Mouse (Mus musculus) liver, adult 2 months (tissue): ENCODE measurements at regions not wholly inside any gene's neighbourhood (a gene's known extent, or its start where the extent isn't known, plus 50 kb on each side); places are given as distances from the start of the nearest gene placed in this dataset.

ENCODE experiments used
- DNase-seq: peaks from one replicate; pipeline ENCODE4 v3.0.0-alpha.2; 2011; ENCODE audit warnings: low read depth, low spot score; ENCODE audit errors: extremely low read depth
- H3K27ac ChIP-seq: fragments of 200-500 bp; replicated peaks from 2 replicates; pipeline ENCODE4 v1.5.1; 2012; ENCODE audit warnings: low read depth, mild to moderate bottlenecking, control low read depth, inconsistent platforms, low read length; ENCODE audit not compliant: insufficient read depth
- H3K27me3 ChIP-seq: fragments of 200-500 bp; 2 replicates; pipeline ENCODE4 v1.6.1; 2012; ENCODE audit warnings: mild to moderate bottlenecking, moderate library complexity, low read length, inconsistent platforms; ENCODE audit not compliant: control insufficient read depth, insufficient read depth
- H3K36me3 ChIP-seq: fragments of 200-500 bp; 2 replicates; pipeline ENCODE4 v1.6.1; 2012; ENCODE audit warnings: low read length, inconsistent platforms; ENCODE audit not compliant: control insufficient read depth, insufficient read depth
- H3K4me1 ChIP-seq: fragments of 200-500 bp; 2 replicates; pipeline ENCODE4 v1.6.1; 2011; ENCODE audit warnings: low read length; ENCODE audit not compliant: control insufficient read depth, insufficient read depth
- H3K4me3 ChIP-seq: fragments of 200-500 bp; 2 replicates; pipeline ENCODE4 v1.5.1; 2011; ENCODE audit warnings: low read depth, mild to moderate bottlenecking, control low read depth, low read length, moderate library complexity; ENCODE audit not compliant: insufficient read depth
- H3K79me2 ChIP-seq: fragments of 200-500 bp; 2 replicates; pipeline ENCODE4 v1.6.1; 2012; ENCODE audit warnings: inconsistent platforms, mild to moderate bottlenecking, low read length, moderate library complexity; ENCODE audit not compliant: control insufficient read depth, insufficient read depth
- H3K9ac ChIP-seq: fragments of 200-500 bp; 2 replicates; pipeline ENCODE4 v1.6.1; 2012; ENCODE audit warnings: low read depth, mild to moderate bottlenecking, control low read depth, inconsistent platforms, low read length
- CTCF ChIP-seq: fragments of 200-500 bp; IDR thresholded peaks from 2 replicates; pipeline ENCODE4 v1.5.1; 2011; ENCODE audit warnings: low read depth, low read length, control low read depth
- POLR2A ChIP-seq: fragments of 200-500 bp; IDR thresholded peaks from 2 replicates; pipeline ENCODE4 v1.6.1; 2011; ENCODE audit warnings: low read length, control low read depth; ENCODE audit not compliant: insufficient read depth; ENCODE audit errors: extremely low read depth
- WGBS: fragments of 180-500 bp; shearing (Covaris S2); methylation state at CpG from one replicate; pipeline ENCODE4 v1.1.7; 2018; 5-methylcytosine and 5-hydroxymethylcytosine counted together

DNA sequence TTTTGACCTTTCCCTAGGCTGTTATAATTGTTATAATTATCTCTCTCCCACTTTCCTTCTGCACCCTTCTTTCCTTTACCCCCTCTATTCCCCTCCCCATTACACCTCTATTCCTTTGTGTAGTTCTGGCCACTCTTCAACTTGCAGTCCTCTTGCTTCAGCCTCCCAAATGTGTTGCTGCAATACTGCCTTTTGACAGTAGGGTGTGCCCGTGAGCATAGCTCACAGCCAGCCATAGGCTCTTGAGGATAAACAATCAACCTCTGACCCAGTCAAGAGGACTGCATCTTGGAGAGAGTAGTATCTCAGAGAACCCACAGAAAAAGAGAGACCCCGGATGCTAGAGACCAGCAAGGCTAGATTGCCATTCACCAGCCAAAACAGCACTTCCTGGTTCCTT, 184.9 kb upstream of the 4930535I16Rik start:
- no peaks in the 10 kb centered on the region for H3K36me3 ChIP-seq
- H3K27ac ChIP-seq: no peak overlapping the region
- 0 out of 2 replicates have a peak, but pooled peaks cover 2% of the 10 kb centered on the region for H3K27me3 ChIP-seq
- no peaks in the 10 kb centered on the region for H3K79me2 ChIP-seq
- 41% methylated on average over 2 of the region's 2 CpGs for WGBS
- peak; percentile 26 for DNase-seq
- no peak overlapping the region for H3K9ac ChIP-seq
- H3K4me1 ChIP-seq: no peaks in the 10 kb centered on the region
- TF ChIP-seq POLR2A (no peak), CTCF (peak; percentile 65; the same call in 1 of the 2 replicates)
- no peak overlapping the region for H3K4me3 ChIP-seq

DNA sequence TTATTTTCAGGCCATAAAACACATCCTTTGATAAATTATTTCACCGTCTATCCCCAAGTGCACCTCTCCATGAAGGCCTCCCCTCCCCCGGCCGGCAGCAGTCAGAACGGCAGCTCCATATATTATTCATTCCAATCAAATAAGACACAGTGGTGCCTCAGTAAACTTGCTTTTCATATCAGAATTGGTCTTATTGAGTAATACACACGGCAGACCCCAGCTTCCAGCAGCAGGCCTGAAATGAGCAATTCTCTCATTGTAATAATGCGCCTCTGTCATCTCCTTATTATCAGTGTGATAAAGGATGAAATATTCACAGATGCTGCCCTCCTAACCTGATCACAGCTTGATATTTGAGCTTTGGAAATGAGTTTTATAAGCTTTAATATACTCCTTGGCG, 169.0 kb upstream of the 4930535I16Rik start:
- no peak for DNase-seq
- no peaks in the 10 kb centered on the region for H3K27me3 ChIP-seq
- no peaks in the 10 kb centered on the region for H3K79me2 ChIP-seq
- TF ChIP-seq POLR2A (no peak), CTCF (no peak)
- no peaks in the 10 kb centered on the region for H3K36me3 ChIP-seq
- no peak overlapping the region for H3K27ac ChIP-seq
- H3K4me3 ChIP-seq: no peak overlapping the region
- H3K9ac ChIP-seq: no peak overlapping the region
- 88% methylated on average over 7 of the region's 7 CpGs for WGBS
- H3K4me1 ChIP-seq: no peaks in the 10 kb centered on the region

DNA sequence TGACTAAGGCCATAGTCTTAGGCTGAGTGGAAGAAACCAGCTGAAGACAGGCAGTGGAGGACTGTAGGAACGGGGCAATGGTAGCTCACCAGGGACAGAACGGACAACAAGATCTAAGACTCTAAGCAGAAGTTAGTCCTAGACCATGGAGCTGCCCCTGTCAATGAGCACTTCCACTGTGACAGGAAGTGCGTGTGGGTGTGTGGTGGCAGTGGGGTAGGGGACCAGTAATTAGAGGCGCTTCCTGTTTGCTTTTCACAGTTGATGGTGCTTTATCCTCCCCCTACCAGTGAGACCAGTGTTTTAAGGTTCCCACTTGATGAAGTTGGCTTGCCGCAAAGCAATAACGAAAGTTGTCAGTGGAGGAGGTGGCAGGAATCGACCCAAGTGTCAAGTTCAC, 168.4 kb upstream of the 4930535I16Rik start:
- H3K27ac ChIP-seq: no peak overlapping the region
- no peak for DNase-seq
- 77% methylated on average over 7 of the region's 7 CpGs for WGBS

DNA sequence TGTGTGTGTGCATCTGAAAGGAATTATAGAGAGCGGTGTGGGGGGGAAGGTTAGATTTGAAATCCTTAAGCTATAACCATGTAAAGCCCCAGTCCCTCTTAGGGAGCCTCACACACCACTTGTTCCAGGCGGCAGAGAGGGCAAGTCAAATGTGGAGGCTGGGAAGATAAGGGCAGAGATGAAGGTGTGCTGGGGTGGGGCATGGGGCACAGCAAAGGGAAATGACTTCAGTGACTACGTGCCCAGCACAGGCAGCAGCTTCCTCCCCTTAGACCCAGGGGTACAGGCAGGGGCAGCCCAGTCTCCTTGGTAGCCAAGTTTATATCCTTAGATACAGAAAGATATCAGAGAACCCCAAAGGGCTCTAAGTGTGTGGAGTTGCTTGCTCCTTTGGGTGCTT, 161.8 kb upstream of the 4930535I16Rik start:
- Histone ChIP-seq H3K9ac (no peak overlapping the region), H3K36me3 (no peaks in the 10 kb centered on the region), H3K4me1 (no peaks in the 10 kb centered on the region), H3K27ac (no peak overlapping the region), H3K4me3 (no peak overlapping the region), H3K79me2 (no peaks in the 10 kb centered on the region), H3K27me3 (no peaks in the 10 kb centered on the region)
- TF ChIP-seq POLR2A (no peak), CTCF (no peak)
- WGBS: 68% methylated on average over 3 of the region's 3 CpGs
- DNase-seq: no peak

More for the DNA sequence above, 168.4 kb upstream of the 4930535I16Rik start:
- Histone ChIP-seq H3K36me3 (no peaks in the 10 kb centered on the region), H3K79me2 (no peaks in the 10 kb centered on the region), H3K27me3 (no peaks in the 10 kb centered on the region), H3K9ac (no peak overlapping the region), H3K4me1 (no peaks in the 10 kb centered on the region), H3K4me3 (no peak overlapping the region)
- TF ChIP-seq POLR2A (no peak), CTCF (no peak)

DNA sequence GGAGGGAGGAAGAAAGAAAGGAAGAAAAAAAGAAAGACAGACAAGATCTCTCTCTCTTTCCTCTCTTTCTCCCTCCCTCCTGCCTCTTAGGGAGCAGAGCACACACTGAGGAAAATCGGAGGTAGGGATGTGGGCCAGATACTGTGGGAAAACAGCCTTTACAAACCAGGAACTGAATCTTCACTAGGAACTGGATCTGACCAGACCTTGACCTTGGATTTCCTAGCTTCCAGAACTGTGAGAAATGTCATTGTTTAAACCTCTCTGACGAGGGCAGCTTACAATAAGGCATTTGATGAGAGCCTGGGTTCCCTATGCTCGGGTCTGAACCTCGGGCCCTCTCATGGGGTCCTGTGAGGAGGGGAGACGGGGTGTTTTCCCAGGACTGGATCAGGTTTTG, 157.7 kb upstream of the 4930535I16Rik start:
- no peak for TF ChIP-seq CTCF
- TF ChIP-seq POLR2A: no peak
- no peaks in the 10 kb centered on the region for H3K79me2 ChIP-seq
- no peak overlapping the region for H3K4me3 ChIP-seq
- DNase-seq: no peak
- no peaks in the 10 kb centered on the region for H3K36me3 ChIP-seq
- H3K9ac ChIP-seq: no peak overlapping the region
- no peak overlapping the region for H3K27ac ChIP-seq
- no peaks in the 10 kb centered on the region for H3K4me1 ChIP-seq
- no peaks in the 10 kb centered on the region for H3K27me3 ChIP-seq
- 70% methylated on average over 5 of the region's 5 CpGs for WGBS

DNA sequence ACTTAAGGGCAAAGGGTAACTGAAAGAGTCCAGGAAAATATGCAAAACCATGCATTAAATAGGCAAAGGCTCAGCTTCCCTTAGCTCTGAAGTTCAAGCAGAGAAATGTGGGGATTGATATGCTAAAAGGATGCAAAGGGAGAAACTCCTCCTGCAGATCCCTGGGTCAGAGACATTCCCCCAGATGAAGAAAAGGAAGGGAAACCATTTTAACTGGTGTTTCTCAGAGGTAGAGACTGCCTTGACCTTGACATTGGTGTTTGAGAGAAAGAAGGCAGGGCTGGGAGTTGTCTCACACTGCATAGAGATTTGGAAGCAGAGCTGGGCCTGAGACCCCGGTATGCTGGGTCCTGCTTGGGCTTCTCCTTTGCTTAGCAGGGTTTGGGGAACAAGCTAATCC, 155.8 kb upstream of the 4930535I16Rik start:
- Histone ChIP-seq H3K36me3 (no peaks in the 10 kb centered on the region), H3K4me1 (no peaks in the 10 kb centered on the region), H3K27me3 (no peaks in the 10 kb centered on the region), H3K79me2 (no peaks in the 10 kb centered on the region), H3K27ac (no peak overlapping the region), H3K9ac (no peak overlapping the region), H3K4me3 (no peak overlapping the region)
- TF ChIP-seq CTCF (no peak), POLR2A (no peak)
- DNase-seq: no peak
- WGBS: 97% methylated on average over 1 of the region's 1 CpGs
